Mouse (Mus musculus) forelimb bud, embryonic 11.5 days (tissue): ENCODE results near the gene Crk.
A peak's percentile ranks its signal among the peaks of the same experiment; 100 is the strongest.
"Not testable (repeated sequence)": the region's sequence is repeated elsewhere in the genome, so short reads cannot be mapped to it uniquely, and the experiment has no call there.

Source experiments
- DNase-seq: peaks from one replicate; pipeline ENCODE4 v3.0.0-alpha.2; 2012; ENCODE audit warnings: low read depth, low spot score

Crk gene

GRCm38 (mm10) chr11:75684956-75685355 is 5.9 kb downstream of the Crk start:
- no peak for DNase-seq

GRCm38 (mm10) chr11:75687343-75687993 is 8.4 kb downstream of the Crk start:
- no peak for DNase-seq

GRCm38 (mm10) chr11:75688132-75688531 is 9.1 kb downstream of the Crk start:
- no peak for DNase-seq

- no peak for DNase-seq
Observed at GRCm38 (mm10) chr11:75689977-75690376, 10.9 kb downstream of the Crk start.

GRCm38 (mm10) chr11:75691047-75691446 is 12.0 kb downstream of the Crk start:
- no peak for DNase-seq

- no peak for DNase-seq
Observed at GRCm38 (mm10) chr11:75693570-75693969, 14.5 kb downstream of the Crk start.

- not testable (repeated sequence) for DNase-seq
Observed at GRCm38 (mm10) chr11:75697464-75697863, 18.4 kb downstream of the Crk start.

- no peak for DNase-seq
Observed at GRCm38 (mm10) chr11:75700557-75700956, 21.5 kb downstream of the Crk start.

GRCm38 (mm10) chr11:75702761-75703160 is 23.7 kb downstream of the Crk start:
- no peak for DNase-seq

- no peak for DNase-seq
Observed at GRCm38 (mm10) chr11:75703748-75704147, 24.7 kb downstream of the Crk start.

GRCm38 (mm10) chr11:75713949-75714348 is 34.9 kb downstream of the Crk start:
- no peak for DNase-seq

GRCm38 (mm10) chr11:75715556-75715955 is 36.5 kb downstream of the Crk start:
- DNase-seq, result no peak

- no peak for DNase-seq
Observed at GRCm38 (mm10) chr11:75716661-75717325, 37.7 kb downstream of the Crk start.

GRCm38 (mm10) chr11:75722339-75722738 is 43.3 kb downstream of the Crk start:
- DNase-seq, result no peak

- no peak for DNase-seq
Observed at GRCm38 (mm10) chr11:75727168-75727567, 48.1 kb downstream of the Crk start.

- not testable (repeated sequence) for DNase-seq
Observed at GRCm38 (mm10) chr11:75727659-75728058, 48.6 kb downstream of the Crk start.

GRCm38 (mm10) chr11:75732434-75733226 is 53.6 kb downstream of the Crk start, which contains the start of gene Ywhae:
TSS of gene Ywhae (plus strand) at chr11:75732869.
- DNase-seq, result peak; percentile 93

GRCm38 (mm10) chr11:75733227-75733940 is 54.3 kb downstream of the Crk start:
- DNase-seq, result no peak

- no peak for DNase-seq
Observed at GRCm38 (mm10) chr11:75735462-75736252, 56.6 kb downstream of the Crk start.

- DNase-seq, result no peak
Observed at GRCm38 (mm10) chr11:75736978-75737377, 57.9 kb downstream of the Crk start.
